Mouse (Mus musculus) bone marrow macrophage, adult 2 months (primary cell): ENCODE results near the gene Eya2.

Experiments used
- CTCF ChIP-seq: IDR thresholded peaks from 2 replicates; pipeline ENCODE4 v1.5.1; 2012; ENCODE audit warnings: low read depth, mild to moderate bottlenecking, low read length, moderate library complexity
- POLR2A ChIP-seq: IDR thresholded peaks from 2 replicates; pipeline ENCODE4 v1.6.1; 2012; ENCODE audit warnings: mild to moderate bottlenecking, low read depth, low read length, borderline replicate concordance

- TF ChIP-seq POLR2A, result no peak
- TF ChIP-seq CTCF, result no peak
Measured at GRCm38 (mm10) chr2:165626826-165627225, 32.0 kb downstream of the Eya2 start.
